Mouse (Mus musculus) ZHBTc4 (cell line): Measurements from ENCODE around the gene Vmn1r179.
"Not testable (repeated sequence)": the region's sequence is repeated elsewhere in the genome, so short reads cannot be mapped to it uniquely, and the experiment has no call there.

Experiments used
- DNase-seq: peaks from one replicate; pipeline ENCODE4 v3.0.0-alpha.2; 2011; ENCODE audit warnings: low read depth, low spot score

Vmn1r179 gene

GRCm38 (mm10) chr7:23926678-23927077 lies at the start of gene Vmn1r179:
TSS of gene Vmn1r179 (plus strand) at chr7:23926978.
- DNase-seq, result no peak

- no peak for DNase-seq
Measured at GRCm38 (mm10) chr7:23891709-23892108, 35.1 kb upstream of the Vmn1r179 start, which contains the start of gene Vmn1r178. TSS of gene Vmn1r178 (plus strand) at chr7:23892009.

GRCm38 (mm10) chr7:23950332-23950731 lies 23.6 kb downstream of the Vmn1r179 start, which contains the start of gene Vmn1r180:
TSS of gene Vmn1r180 (plus strand) at chr7:23950632.
- DNase-seq, result no peak

GRCm38 (mm10) chr7:23968044-23968443 lies 41.3 kb downstream of the Vmn1r179 start:
- peak; percentile 1 for DNase-seq

GRCm38 (mm10) chr7:23974315-23974714 lies 47.5 kb downstream of the Vmn1r179 start, which contains the start of gene Vmn1r181:
TSS of gene Vmn1r181 (plus strand) at chr7:23974615.
- DNase-seq, result not testable (repeated sequence)
